8 mouse cellular contexts compared by ENCODE assay signal in genomic region chr2:167765072-167765800, GRCm38 (mm10).
A peak's percentile ranks its signal among the peaks of the same experiment; 100 is the strongest.
DNase-seq lines count a peak whose midpoint lies in the region; ATAC-seq and TF ChIP-seq lines count a peak whose summit lies in the region.

No protein-coding gene starts in this region.

- H3K36me3 ChIP-seq in hindbrain, embryonic 16.5 days (ENCODE audit: control insufficient read depth, insufficient read depth, low read length) = no peaks in the 10 kb centered on the region

- intact Hi-C loops in gastrocnemius, adult 2 months (cut with DNase I) = loop anchor here (2.0 kb wide), 1 partner anchor 60 kb away; no protein-coding TSS in a partner anchor

- no peak overlapping the region for H3K4me2 ChIP-seq in hindbrain, embryonic 16.5 days (ENCODE audit: low read length)

- peak overlapping the region; percentile 35 for H3K4me3 ChIP-seq in gastrocnemius, adult 2 months
- no peak overlapping the region for H3K4me3 ChIP-seq in hindbrain, embryonic 16.5 days (ENCODE audit: low read length)

- DNase-seq in adrenal gland, adult 8-10 months = peak; percentile 93
- peak; percentile 47 to 77 for DNase-seq in cerebellum, postnatal 4 days (ENCODE audit: low spot score in 2 of 2)
- peak; percentile 99 for DNase-seq in gastrocnemius, adult 2 months
- DNase-seq in left cerebral cortex, adult 9 months (ENCODE audit: low spot score in 2 of 2) = peak; percentile 55 to 81
- peak; percentile 90 to 95 for DNase-seq in lung, postnatal 4 days
- peak; percentile 85 to 87 for DNase-seq in right cerebral cortex, postnatal 10 days (ENCODE audit: low spot score in 2 of 2)
- DNase-seq in thymus, postnatal 36 days = no peak

- H3K9ac ChIP-seq in hindbrain, embryonic 16.5 days (ENCODE audit: low read depth, low read length) = no peak overlapping the region; the same call in 1 of the 2 replicates

- H3K27ac ChIP-seq in gastrocnemius, adult 2 months = peak overlapping the region; percentile 98
- peak overlapping the region; percentile 32; the same call in 1 of the 2 replicates for H3K27ac ChIP-seq in hindbrain, embryonic 16.5 days (ENCODE audit: low read depth, low read length)

- no peaks in the 10 kb centered on the region for H3K27me3 ChIP-seq in hindbrain, embryonic 16.5 days (replicated peaks; ENCODE audit: control insufficient read depth, insufficient read depth, low read length)

- H3K9me3 ChIP-seq in hindbrain, embryonic 16.5 days (ENCODE audit: control insufficient read depth, low read length) = no peaks in the 10 kb centered on the region

- TF ChIP-seq CTCF in gastrocnemius, adult 2 months (IDR thresholded peaks at IDR 0.05) = peak; percentile 1; the same call in 1 of the 2 replicates

- peaks cover 10% of the 10 kb centered on the region for H3K4me1 ChIP-seq in hindbrain, embryonic 16.5 days (ENCODE audit: control insufficient read depth, insufficient read depth, low read depth, low read length)

- 31% methylated on average over 22 of the region's 22 CpGs for WGBS in hindbrain, embryonic 16.5 days

- ATAC-seq in hindbrain, embryonic 16.5 days = peak; percentile 87

Comparison
In these comparisons a context has a peak if more than half of its experiments do, and no peak if none do; other contexts are left out.
1. DNase-seq: peak in adrenal gland, adult 8-10 months (single experiment), cerebellum, postnatal 4 days (2 of 2), gastrocnemius, adult 2 months (single experiment), left cerebral cortex, adult 9 months (2 of 2), lung, postnatal 4 days (2 of 2) and right cerebral cortex, postnatal 10 days (2 of 2); none in thymus, postnatal 36 days (0 of 2).